Mouse (Mus musculus) myocyte (in vitro differentiated cells): ENCODE data around the gene Plekhh2. TPM values are rescaled to one million over a fixed set of nuclear protein-coding genes. Genes with fewer than 3 reads are reported as not detected.
A peak's percentile ranks its signal among the peaks of the same experiment; 100 is the strongest.

Experiments used
- H3K27me3 ChIP-seq: one replicate; pipeline ENCODE4 v1.6.1; 2011; ENCODE audit not compliant: control insufficient read depth, insufficient read depth, insufficient read length
- H3K36me3 ChIP-seq: one replicate; pipeline ENCODE4 v1.6.1; 2011; ENCODE audit not compliant: control insufficient read depth, insufficient read depth
- H3K4me2 ChIP-seq: one replicate; pipeline ENCODE4 v1.6.1; 2011; ENCODE audit warnings: low read depth, control low read depth
- H3K4me3 ChIP-seq: one replicate; pipeline ENCODE4 v1.5.1; 2011; ENCODE audit warnings: mild to moderate bottlenecking, control low read depth, moderate library complexity
- H3K79me2 ChIP-seq: one replicate; pipeline ENCODE4 v1.6.1; 2011; ENCODE audit not compliant: control insufficient read depth, insufficient read depth
- H3ac ChIP-seq: one replicate; pipeline ENCODE4 v1.6.1; 2011; ENCODE audit not compliant: control insufficient read depth, insufficient read length
- CEBPB ChIP-seq: IDR thresholded peaks from 2 replicates; pipeline ENCODE4 v1.6.1; 2011; ENCODE audit warnings: mild to moderate bottlenecking, moderate library complexity; ENCODE audit not compliant: poor library complexity, insufficient read depth, severe bottlenecking
- E2F4 ChIP-seq: IDR thresholded peaks from one replicate; pipeline ENCODE4 v1.6.1; 2011; ENCODE audit warnings: mild to moderate bottlenecking, control low read depth, moderate library complexity; ENCODE audit not compliant: insufficient read depth
- MAX ChIP-seq: IDR thresholded peaks from one replicate; pipeline ENCODE4 v1.6.1; 2011; ENCODE audit warnings: low read depth, mild to moderate bottlenecking, control low read depth
- MYOD1 ChIP-seq, 3 experiments: IDR thresholded peaks; one replicate each; pipeline ENCODE4 v1.6.1; 2011; ENCODE audit warnings: control low read depth in 2 of 3, low read depth in 2 of 3, mild to moderate bottlenecking in 2 of 3, moderate library complexity in 1 of 3; ENCODE audit not compliant: insufficient read length in 2 of 3, control insufficient read depth in 1 of 3
- MYOG ChIP-seq, 3 experiments: IDR thresholded peaks; one replicate each; pipeline ENCODE4 v1.6.1; 2011; ENCODE audit warnings: control low read depth in 2 of 3, low read depth in 2 of 3, mild to moderate bottlenecking in 2 of 3; ENCODE audit not compliant: insufficient read length in 2 of 3, control insufficient read depth in 1 of 3, insufficient read depth in 1 of 3
- POLR2A ChIP-seq: IDR thresholded peaks from one replicate; pipeline ENCODE4 v1.6.1; 2011; ENCODE audit warnings: low read depth, mild to moderate bottlenecking, control low read depth, moderate library complexity; ENCODE audit not compliant: insufficient read length
- POLR2AphosphoS2 ChIP-seq: IDR thresholded peaks from one replicate; pipeline ENCODE4 v1.6.1; 2011; ENCODE audit warnings: low read depth, control low read depth; ENCODE audit not compliant: insufficient read length
- REST ChIP-seq: IDR thresholded peaks from one replicate; pipeline ENCODE4 v1.6.1; 2011; ENCODE audit warnings: mild to moderate bottlenecking, control low read depth, moderate library complexity; ENCODE audit not compliant: insufficient read depth, insufficient read length
- SRF ChIP-seq: IDR thresholded peaks from one replicate; pipeline ENCODE4 v1.6.1; 2011; ENCODE audit warnings: low read depth; ENCODE audit not compliant: control insufficient read depth, insufficient read length
- TCF12 ChIP-seq: IDR thresholded peaks from one replicate; pipeline ENCODE4 v1.6.1; 2011; ENCODE audit warnings: mild to moderate bottlenecking, control low read depth; ENCODE audit not compliant: poor library complexity, insufficient read depth, severe bottlenecking
- TCF3 ChIP-seq: IDR thresholded peaks from one replicate; pipeline ENCODE4 v1.6.1; 2011; ENCODE audit warnings: low read depth, control low read depth; ENCODE audit not compliant: insufficient read length
- USF1 ChIP-seq: IDR thresholded peaks from one replicate; pipeline ENCODE4 v1.6.1; 2011; ENCODE audit warnings: low read depth, mild to moderate bottlenecking, control low read depth, moderate library complexity
- polyA plus RNA-seq: library from polyadenylated mRNA; unstranded; fragments of >200 nt; fragmentation: generic; extraction: Trizol; gene quantifications from one replicate; pipeline ENCODE4 v1.2.1, GENCODE M21; 2012; ENCODE audit warnings: missing spikeins

Plekhh2 gene
- polyA plus RNA-seq, 1 experiment = 6.4 TPM

DNA sequence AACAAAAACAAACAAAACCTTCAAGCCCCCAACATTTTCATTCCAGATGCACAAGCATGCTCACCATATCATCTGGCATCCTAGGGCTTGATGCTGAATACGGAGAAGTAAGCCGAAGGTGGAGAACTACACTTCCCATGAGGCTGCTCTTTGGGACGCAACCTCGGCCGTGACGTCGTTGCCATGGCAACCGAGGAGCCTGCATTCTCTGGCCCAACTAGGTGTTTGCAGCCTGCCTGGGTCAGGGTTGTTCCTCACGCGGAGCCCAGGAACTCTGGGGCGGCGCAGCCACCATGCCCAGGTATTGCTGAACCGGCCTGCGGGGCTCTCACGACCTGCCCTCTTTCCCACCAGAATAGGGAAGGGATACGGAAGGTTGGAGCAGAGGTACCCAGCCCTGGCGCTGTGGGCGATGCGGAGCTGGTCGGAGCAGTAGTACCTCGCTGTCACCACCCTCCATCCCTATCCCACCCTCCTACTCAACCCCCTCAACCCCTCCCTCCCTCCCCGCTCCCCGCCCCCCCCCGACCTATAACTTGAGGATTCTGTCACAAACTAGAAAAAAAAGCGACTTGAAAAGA lies 114.7 kb downstream of the Plekhh2 start, which contains the start of gene Dync2li1:
Gene Dync2li1, plus strand, starts transcription at position 221 of the 581 bp plus-strand sequence.
- Histone ChIP-seq H3K36me3 (no peaks in the 10 kb centered on the region), H3K27me3 (no peaks in the 10 kb centered on the region), H3K4me2 (peak within 1 kb of the TSS; percentile 77), H3K79me2 (no peaks in the 10 kb centered on the region), H3ac (no peak within 1 kb of the TSS), H3K4me3 (peak within 1 kb of the TSS; percentile 14)
- TF ChIP-seq POLR2A (peak; percentile 49), MYOG (IDR thresholded peaks at IDR 0.05; ENCODE audit: control insufficient read depth in 1 of 3, insufficient read depth in 1 of 3, insufficient read length in 2 of 3, low read depth in 2 of 3) (peak in 1 of 3 experiments; percentile 1), MAX (no peak), POLR2AphosphoS2 (peak; percentile 32)

DNA sequence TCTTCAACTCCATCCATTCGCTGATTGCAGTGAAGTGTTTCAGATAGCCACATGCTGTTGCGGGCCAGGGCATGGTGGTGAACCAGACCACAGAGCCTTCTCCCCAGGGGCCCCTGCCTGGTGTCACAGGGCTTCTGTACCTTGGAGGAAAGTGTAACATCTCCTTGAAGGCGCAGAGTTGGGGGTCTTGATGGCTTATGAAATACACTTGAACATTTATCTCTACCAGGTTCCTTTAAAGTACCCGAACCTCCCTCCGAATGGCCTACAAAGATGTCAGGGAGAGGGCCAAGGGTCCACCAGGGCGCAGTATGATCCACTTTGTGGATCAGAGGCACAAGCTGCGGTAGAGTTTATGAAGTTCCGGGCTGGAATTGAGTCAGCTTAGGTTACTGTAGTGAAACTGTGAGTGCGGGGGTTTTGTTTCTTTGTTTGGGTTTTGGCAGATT lies 115.2 kb downstream of the Plekhh2 start:
- H3K79me2 ChIP-seq = no peaks in the 10 kb centered on the region
- peak overlapping the region; percentile 14 for H3K4me3 ChIP-seq

DNA sequence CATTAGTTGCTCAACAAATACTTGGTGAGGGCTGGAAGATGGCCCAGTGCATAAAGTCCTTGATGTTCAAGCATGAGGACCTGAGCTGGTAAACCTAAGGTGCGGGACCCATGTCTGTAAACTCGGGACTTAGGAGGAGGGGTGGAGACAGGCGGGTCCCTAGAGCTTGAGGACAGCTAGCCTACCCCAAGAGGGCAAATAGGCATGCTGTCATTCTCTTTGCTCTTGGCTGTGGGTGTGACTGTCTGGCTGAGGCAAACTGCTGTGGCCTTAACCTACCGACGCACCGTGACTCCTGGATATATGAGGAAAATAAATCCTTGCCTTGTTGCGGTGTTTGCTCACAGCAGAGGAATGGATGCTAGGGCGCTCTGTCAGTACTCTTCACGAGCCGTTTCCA lies 116.0 kb downstream of the Plekhh2 start:
- no peak overlapping the region for H3K4me3 ChIP-seq
- TF ChIP-seq TCF3 (no peak), POLR2AphosphoS2 (no peak), TCF12 (no peak), POLR2A (no peak), REST (no peak), USF1 (no peak), CEBPB (no peak), E2F4 (no peak), SRF (no peak), MYOG (IDR thresholded peaks at IDR 0.05; ENCODE audit: control insufficient read depth in 1 of 3, insufficient read depth in 1 of 3, insufficient read length in 2 of 3, low read depth in 2 of 3) (no peak), MAX (no peak), MYOD1 (IDR thresholded peaks at IDR 0.05; ENCODE audit: control insufficient read depth in 1 of 3, insufficient read length in 2 of 3, low read depth in 2 of 3) (no peak)
- H3ac ChIP-seq = no peak overlapping the region
- no peaks in the 10 kb centered on the region for H3K79me2 ChIP-seq
- H3K36me3 ChIP-seq = no peaks in the 10 kb centered on the region
- H3K4me2 ChIP-seq = no peak overlapping the region
- no peaks in the 10 kb centered on the region for H3K27me3 ChIP-seq

More for the DNA sequence above, 115.2 kb downstream of the Plekhh2 start:
- no peak overlapping the region for H3ac ChIP-seq
- no peaks in the 10 kb centered on the region for H3K27me3 ChIP-seq
- TF ChIP-seq CEBPB (no peak), TCF12 (no peak), TCF3 (no peak), MAX (no peak), SRF (no peak), E2F4 (no peak), REST (no peak), MYOD1 (IDR thresholded peaks at IDR 0.05; ENCODE audit: control insufficient read depth in 1 of 3, insufficient read length in 2 of 3, low read depth in 2 of 3) (no peak), POLR2AphosphoS2 (no peak), MYOG (IDR thresholded peaks at IDR 0.05; ENCODE audit: control insufficient read depth in 1 of 3, insufficient read depth in 1 of 3, insufficient read length in 2 of 3, low read depth in 2 of 3) (no peak)
- H3K36me3 ChIP-seq = no peaks in the 10 kb centered on the region
- peak overlapping the region; percentile 77 for H3K4me2 ChIP-seq

DNA sequence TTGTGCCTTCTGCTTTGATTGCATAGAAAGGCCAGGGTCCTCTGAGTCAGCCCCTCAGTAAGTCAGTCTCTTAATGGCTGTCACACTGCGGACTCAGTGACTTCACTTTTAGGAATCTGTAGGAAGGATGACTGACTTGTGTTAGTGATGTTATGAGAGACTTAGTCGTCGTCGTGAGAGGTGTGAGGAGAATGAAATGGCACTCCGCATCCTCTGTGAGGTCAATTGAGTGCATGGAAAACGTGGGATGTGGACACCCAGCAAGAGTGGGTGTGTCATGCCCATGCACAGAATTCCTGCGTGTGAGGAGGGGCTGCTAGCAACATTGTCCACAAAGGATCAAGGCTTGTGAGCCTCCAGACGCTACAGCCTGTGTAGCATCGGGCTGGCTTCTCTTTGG lies 116.9 kb downstream of the Plekhh2 start:
- Histone ChIP-seq H3K4me3 (no peak overlapping the region), H3K27me3 (no peaks in the 10 kb centered on the region), H3K4me2 (no peak overlapping the region), H3ac (no peak overlapping the region), H3K79me2 (no peaks in the 10 kb centered on the region), H3K36me3 (no peaks in the 10 kb centered on the region)
- TF ChIP-seq POLR2A (no peak), E2F4 (no peak), POLR2AphosphoS2 (no peak), MAX (no peak), REST (no peak), SRF (no peak), MYOG (IDR thresholded peaks at IDR 0.05; ENCODE audit: control insufficient read depth in 1 of 3, insufficient read depth in 1 of 3, insufficient read length in 2 of 3, low read depth in 2 of 3) (no peak), TCF3 (no peak), TCF12 (no peak), CEBPB (no peak), USF1 (no peak)

DNA sequence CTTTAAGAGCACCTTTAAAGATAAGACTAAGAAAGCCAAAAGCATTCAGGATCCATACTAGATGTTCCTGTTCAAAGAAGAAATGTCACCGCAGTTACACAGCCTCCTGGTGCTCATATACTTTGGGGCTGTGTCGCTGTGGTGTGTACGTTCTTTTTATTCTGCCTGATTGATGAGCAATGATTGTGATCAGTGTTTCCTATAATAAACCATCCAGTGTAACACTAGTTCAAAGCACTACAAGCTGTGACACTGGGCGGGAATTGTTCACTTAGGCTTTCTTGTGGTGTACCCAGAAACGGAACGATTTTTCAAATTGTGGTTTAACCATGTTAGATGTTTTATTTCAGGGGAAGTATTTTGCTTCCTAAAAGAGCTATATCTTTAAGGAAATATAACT lies 120.1 kb downstream of the Plekhh2 start:
- no peaks in the 10 kb centered on the region for H3K27me3 ChIP-seq
- no peaks in the 10 kb centered on the region for H3K79me2 ChIP-seq
- no peak overlapping the region for H3K4me2 ChIP-seq

More for the DNA sequence above, 120.1 kb downstream of the Plekhh2 start:
- Histone ChIP-seq H3K4me3 (no peak overlapping the region), H3ac (no peak overlapping the region), H3K36me3 (no peaks in the 10 kb centered on the region)
- TF ChIP-seq MYOG (IDR thresholded peaks at IDR 0.05; ENCODE audit: control insufficient read depth in 1 of 3, insufficient read depth in 1 of 3, insufficient read length in 2 of 3, low read depth in 2 of 3) (no peak), E2F4 (no peak), REST (no peak), MAX (no peak), POLR2AphosphoS2 (no peak), USF1 (no peak), TCF12 (no peak), MYOD1 (IDR thresholded peaks at IDR 0.05; ENCODE audit: control insufficient read depth in 1 of 3, insufficient read length in 2 of 3, low read depth in 2 of 3) (no peak), POLR2A (no peak), CEBPB (no peak), SRF (no peak), TCF3 (no peak)
